Mouse (Mus musculus): ENCODE measurements around the gene Bbs9. TPM values are rescaled to one million over a fixed set of nuclear protein-coding genes. Genes with fewer than 3 reads are reported as not detected.

Gene Bbs9
- polyA plus RNA-seq, 1 experiment from 2014 or later: 8.2 TPM

DNA sequence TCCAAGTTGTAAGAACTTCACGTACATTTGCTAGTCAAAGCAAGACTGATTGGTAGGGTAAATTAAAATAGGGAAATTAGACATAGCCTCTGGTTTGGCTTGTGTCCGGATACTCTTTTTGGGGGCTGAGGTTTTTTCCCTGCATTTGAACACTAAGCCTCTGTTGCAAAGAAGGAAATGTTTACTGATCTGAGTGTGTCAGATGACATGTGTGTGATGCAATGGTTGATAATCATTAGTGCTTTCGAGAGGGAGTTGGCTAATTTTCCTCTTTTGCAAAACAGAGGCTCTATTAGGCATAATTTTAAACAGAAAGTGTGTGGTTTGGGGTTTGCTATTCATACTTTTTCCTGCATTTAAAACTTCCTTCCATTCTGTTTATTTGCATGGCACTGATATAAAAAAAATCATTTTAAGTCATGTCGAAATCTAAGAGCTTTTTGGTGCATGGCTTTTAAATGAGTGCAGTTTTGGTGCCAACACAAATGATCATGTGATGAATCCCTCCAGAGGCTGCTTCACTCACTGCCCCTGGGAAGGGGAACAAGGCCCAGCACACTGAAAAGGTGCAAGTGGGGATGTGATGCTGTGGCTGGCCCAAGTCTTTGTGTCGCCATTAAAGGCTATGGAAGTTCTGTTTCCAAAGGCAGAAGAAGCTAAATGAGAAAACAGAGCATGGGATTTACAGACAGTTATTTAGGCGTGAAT, 211.4 kb downstream of the Bbs9 start:
- Histone ChIP-seq H3K9me3 (replicated peaks; ENCODE audit: control insufficient read depth, low read length) (no peaks in the 10 kb centered on the region), H3K4me3 (ENCODE audit: low read depth, low read length) (no peak overlapping the region), H3K27ac (ENCODE audit: low read depth, low read length) (no peak overlapping the region), H3K27me3 (ENCODE audit: control insufficient read depth, insufficient read depth, low read length) (no peaks in the 10 kb centered on the region), H3K36me3 (ENCODE audit: control insufficient read depth, insufficient read depth, low read length) (no peaks in the 10 kb centered on the region), H3K9ac (ENCODE audit: low read depth, low read length) (no peak overlapping the region), H3K4me1 (ENCODE audit: control insufficient read depth, insufficient read depth, low read length) (no peaks in the 10 kb centered on the region), H3K4me2 (no peak overlapping the region)
- 77% methylated on average over 6 of the region's 6 CpGs for WGBS (ENCODE audit: insufficient replicate concordance)
- ATAC-seq (replicated peaks; ENCODE audit: insufficient number of reproducible peaks, low FRiP score, low TSS enrichment): no peak

DNA sequence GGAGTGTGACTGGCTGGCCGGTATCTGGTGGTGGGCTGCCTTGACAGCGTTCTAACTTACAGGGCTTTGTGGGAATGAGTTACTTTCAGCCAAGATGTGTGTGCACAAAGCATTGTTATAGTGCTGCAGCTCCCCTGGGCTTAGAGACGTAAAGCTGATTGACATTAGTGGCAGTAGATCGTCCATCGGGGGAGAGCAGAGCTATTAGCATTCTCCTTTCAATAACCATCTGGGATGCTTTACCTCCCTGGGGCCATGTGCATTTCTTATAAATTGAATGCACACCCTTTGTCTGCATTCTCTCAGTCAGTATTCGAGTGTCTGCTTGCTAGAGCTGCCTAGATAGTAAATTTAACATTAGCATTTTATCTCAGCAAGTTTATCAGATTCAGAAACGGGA, 214.7 kb downstream of the Bbs9 start:
- no peak overlapping the region for H3K27ac ChIP-seq (ENCODE audit: low read depth, low read length)
- 75% methylated on average over 7 of the region's 7 CpGs for WGBS (ENCODE audit: insufficient replicate concordance)
- H3K4me1 ChIP-seq (ENCODE audit: control insufficient read depth, insufficient read depth, low read length): no peaks in the 10 kb centered on the region
- no peaks in the 10 kb centered on the region for H3K36me3 ChIP-seq (ENCODE audit: control insufficient read depth, insufficient read depth, low read length)
- no peak overlapping the region for H3K9ac ChIP-seq (ENCODE audit: low read depth, low read length)
- ATAC-seq (replicated peaks; ENCODE audit: insufficient number of reproducible peaks, low FRiP score, low TSS enrichment): no peak
- H3K27me3 ChIP-seq (ENCODE audit: control insufficient read depth, insufficient read depth, low read length): no peaks in the 10 kb centered on the region
- no peaks in the 10 kb centered on the region for H3K9me3 ChIP-seq (replicated peaks; ENCODE audit: control insufficient read depth, low read length)
- H3K4me2 ChIP-seq: no peak overlapping the region
- H3K4me3 ChIP-seq (ENCODE audit: low read depth, low read length): no peak overlapping the region

DNA sequence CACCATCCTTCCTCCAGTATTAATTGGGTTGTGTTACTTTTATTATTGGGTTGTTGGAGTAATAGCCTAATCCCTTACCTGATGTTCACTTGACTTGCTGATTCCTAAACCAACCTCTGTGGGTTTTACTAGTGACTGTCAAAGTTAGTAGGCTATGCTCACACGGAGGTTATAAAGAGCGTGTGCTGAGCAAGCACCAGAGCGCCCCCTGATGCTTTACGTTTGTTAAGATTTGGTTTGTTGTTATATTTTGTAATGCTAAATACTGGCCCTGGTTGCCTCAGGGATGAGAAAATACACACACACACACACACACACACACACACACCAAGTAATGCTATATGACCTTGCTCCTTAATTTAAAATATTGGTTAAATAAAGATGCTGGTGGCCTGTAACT, 219.9 kb downstream of the Bbs9 start:
- no peak overlapping the region for H3K4me2 ChIP-seq
- ATAC-seq (replicated peaks; ENCODE audit: insufficient number of reproducible peaks, low FRiP score, low TSS enrichment): no peak
- H3K27ac ChIP-seq (ENCODE audit: low read depth, low read length): no peak overlapping the region
- H3K4me1 ChIP-seq (ENCODE audit: control insufficient read depth, insufficient read depth, low read length): no peaks in the 10 kb centered on the region
- no peak overlapping the region for H3K9ac ChIP-seq (ENCODE audit: low read depth, low read length)
- 78% methylated on average over 4 of the region's 4 CpGs for WGBS (ENCODE audit: insufficient replicate concordance)
- no peaks in the 10 kb centered on the region for H3K36me3 ChIP-seq (ENCODE audit: control insufficient read depth, insufficient read depth, low read length)
- H3K4me3 ChIP-seq (ENCODE audit: low read depth, low read length): no peak overlapping the region
- H3K27me3 ChIP-seq (ENCODE audit: control insufficient read depth, insufficient read depth, low read length): no peaks in the 10 kb centered on the region
- 0 out of 2 replicates have a peak, but pooled peaks cover 3% of the 10 kb centered on the region for H3K9me3 ChIP-seq (replicated peaks; ENCODE audit: control insufficient read depth, low read length)

DNA sequence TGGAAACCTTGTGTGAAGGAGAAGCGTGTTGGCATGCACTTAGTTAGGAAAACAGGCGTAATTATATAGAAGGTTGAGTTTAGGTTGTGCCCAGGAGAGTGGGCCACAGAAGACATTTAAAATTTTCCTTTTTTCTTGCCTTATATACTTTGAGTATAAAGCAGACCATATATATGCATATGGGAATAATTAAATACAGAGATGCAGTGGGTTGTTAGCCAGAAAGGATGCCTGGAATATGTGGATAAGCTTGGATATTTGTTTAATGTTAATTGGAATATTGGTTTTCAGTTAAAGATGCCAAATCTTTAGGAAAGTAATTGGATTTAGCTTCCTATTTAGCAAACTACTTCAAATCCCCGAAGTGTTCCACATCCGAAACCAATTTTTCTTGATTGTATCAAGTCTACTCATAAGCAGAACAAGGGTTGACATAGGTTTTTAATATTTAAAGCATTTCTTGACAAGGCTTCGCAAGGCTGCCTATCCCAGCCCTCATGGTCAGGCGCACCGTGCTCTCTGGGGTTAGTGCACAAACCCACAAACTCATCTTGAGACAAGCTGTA, 221.4 kb downstream of the Bbs9 start:
- WGBS (ENCODE audit: insufficient replicate concordance): 88% methylated on average over 7 of the region's 7 CpGs

DNA sequence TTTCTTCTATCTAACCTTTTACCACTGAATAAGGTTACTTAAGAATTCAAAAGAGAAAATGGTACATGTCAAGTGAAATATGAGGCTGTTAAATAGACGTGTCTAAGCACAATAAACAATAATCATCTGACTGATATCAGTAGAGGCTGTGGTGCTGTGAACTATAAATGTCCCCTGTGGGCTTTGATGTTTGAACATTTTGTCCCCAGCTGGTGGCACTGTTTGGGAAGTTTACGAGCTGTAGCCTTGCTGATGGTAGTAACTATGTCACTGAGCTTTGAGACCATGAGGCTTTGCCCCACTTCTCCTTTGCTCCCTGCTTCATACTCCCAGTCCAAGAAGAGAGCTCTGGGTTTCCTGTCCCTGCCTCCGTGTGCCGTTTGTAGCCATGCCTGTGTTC, 222.3 kb downstream of the Bbs9 start:
- Histone ChIP-seq H3K4me1 (ENCODE audit: control insufficient read depth, insufficient read depth, low read length) (no peaks in the 10 kb centered on the region), H3K4me3 (ENCODE audit: low read depth, low read length) (no peak overlapping the region), H3K9ac (ENCODE audit: low read depth, low read length) (no peak overlapping the region), H3K4me2 (no peak overlapping the region), H3K36me3 (ENCODE audit: control insufficient read depth, insufficient read depth, low read length) (no peaks in the 10 kb centered on the region), H3K27ac (ENCODE audit: low read depth, low read length) (no peak overlapping the region), H3K27me3 (ENCODE audit: control insufficient read depth, insufficient read depth, low read length) (no peaks in the 10 kb centered on the region), H3K9me3 (replicated peaks; ENCODE audit: control insufficient read depth, low read length) (0 out of 2 replicates have a peak, but pooled peaks cover 3% of the 10 kb centered on the region)
- no peak for ATAC-seq (replicated peaks; ENCODE audit: insufficient number of reproducible peaks, low FRiP score, low TSS enrichment)
- 60% methylated on average over 4 of the region's 4 CpGs for WGBS (ENCODE audit: insufficient replicate concordance)

More for the DNA sequence above, 221.4 kb downstream of the Bbs9 start:
- Histone ChIP-seq H3K36me3 (ENCODE audit: control insufficient read depth, insufficient read depth, low read length) (no peaks in the 10 kb centered on the region), H3K27me3 (ENCODE audit: control insufficient read depth, insufficient read depth, low read length) (no peaks in the 10 kb centered on the region), H3K9me3 (replicated peaks; ENCODE audit: control insufficient read depth, low read length) (0 out of 2 replicates have a peak, but pooled peaks cover 3% of the 10 kb centered on the region), H3K4me1 (ENCODE audit: control insufficient read depth, insufficient read depth, low read length) (no peaks in the 10 kb centered on the region), H3K27ac (ENCODE audit: low read depth, low read length) (no peak overlapping the region), H3K4me3 (ENCODE audit: low read depth, low read length) (no peak overlapping the region), H3K9ac (ENCODE audit: low read depth, low read length) (no peak overlapping the region), H3K4me2 (no peak overlapping the region)
- no peak for ATAC-seq (replicated peaks; ENCODE audit: insufficient number of reproducible peaks, low FRiP score, low TSS enrichment)

DNA sequence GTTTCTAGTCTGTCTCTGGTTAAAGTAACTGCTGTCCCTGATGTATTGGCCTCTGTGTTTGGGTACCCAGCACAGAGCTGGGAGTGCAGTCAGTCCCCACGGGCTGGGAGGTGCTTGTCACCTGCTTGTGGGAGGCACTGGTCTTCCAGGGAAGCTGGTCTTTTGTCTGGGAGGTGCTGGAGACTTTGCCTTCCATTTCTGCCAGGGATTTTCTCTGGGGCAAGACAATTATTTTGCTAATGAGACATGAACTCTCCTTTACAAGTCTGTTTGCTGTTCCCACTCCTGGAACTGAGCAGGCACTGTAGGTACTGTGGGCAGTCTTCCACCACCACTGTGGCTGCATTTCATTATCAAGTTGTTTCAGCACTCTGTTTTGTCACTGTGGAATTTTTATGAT, 223.0 kb downstream of the Bbs9 start:
- Histone ChIP-seq H3K9ac (ENCODE audit: low read depth, low read length) (no peak overlapping the region), H3K27ac (ENCODE audit: low read depth, low read length) (no peak overlapping the region), H3K9me3 (replicated peaks; ENCODE audit: control insufficient read depth, low read length) (peaks cover 6% of the 10 kb centered on the region; the same call in 1 of the 2 replicates), H3K4me1 (ENCODE audit: control insufficient read depth, insufficient read depth, low read length) (no peaks in the 10 kb centered on the region), H3K36me3 (ENCODE audit: control insufficient read depth, insufficient read depth, low read length) (no peaks in the 10 kb centered on the region), H3K4me2 (no peak overlapping the region), H3K27me3 (ENCODE audit: control insufficient read depth, insufficient read depth, low read length) (no peaks in the 10 kb centered on the region), H3K4me3 (ENCODE audit: low read depth, low read length) (no peak overlapping the region)
- ATAC-seq (replicated peaks; ENCODE audit: insufficient number of reproducible peaks, low FRiP score, low TSS enrichment): no peak
- 40% methylated on average over 1 of the region's 1 CpGs for WGBS (ENCODE audit: insufficient replicate concordance)

DNA sequence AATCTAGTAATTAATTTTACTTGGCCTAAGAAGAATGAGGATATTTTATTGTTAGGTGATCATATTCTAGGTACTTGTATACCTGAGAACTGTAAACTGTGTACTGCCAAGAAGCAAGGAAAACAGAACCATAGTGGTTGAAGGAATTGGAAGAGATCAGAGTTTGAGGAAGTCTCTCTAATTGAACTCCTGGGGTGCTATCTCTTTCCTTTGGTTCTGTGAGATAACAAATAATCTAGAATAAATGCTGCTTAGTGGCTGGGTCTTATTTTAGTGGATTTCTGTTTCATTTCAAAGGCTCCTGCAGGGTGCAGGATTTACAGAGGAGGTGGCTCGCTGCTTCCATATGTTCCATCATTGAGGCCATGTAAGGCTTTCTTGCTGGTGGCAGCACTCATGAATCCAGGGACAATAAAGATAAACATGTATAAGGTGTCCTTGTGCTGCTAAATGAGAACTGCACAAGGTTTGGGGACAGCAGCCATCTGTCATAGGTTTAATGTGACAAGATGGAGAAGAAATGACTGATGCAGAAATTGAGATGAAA, 226.6 kb downstream of the Bbs9 start:
- WGBS (ENCODE audit: insufficient replicate concordance): 50% methylated on average over 1 of the region's 1 CpGs

DNA sequence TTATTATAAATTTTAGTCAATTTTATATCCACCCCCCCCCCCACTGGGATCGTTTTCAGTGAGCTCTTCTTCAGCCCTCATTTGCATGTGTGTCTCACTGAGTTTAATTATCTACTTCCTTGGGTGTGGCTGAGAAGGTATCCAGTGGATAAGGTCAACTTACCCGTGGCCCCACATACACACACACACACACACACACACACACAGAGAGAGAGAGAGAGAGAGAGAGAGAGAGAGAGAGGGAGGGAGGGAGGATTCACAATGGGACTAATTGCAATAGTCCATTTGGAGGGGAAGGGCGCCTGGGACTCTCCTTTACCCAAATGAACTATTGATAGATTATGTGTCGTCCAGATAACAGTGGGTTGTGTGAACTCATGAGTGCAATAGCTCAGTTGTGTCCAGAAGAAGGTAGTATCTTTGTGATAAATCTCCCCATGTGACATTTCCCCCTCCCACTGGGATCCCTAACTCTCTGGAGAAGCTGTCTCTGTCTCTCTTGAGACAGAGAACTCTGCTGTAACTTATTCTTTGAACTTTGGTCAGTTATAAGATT, 227.4 kb downstream of the Bbs9 start:
- H3K36me3 ChIP-seq (ENCODE audit: control insufficient read depth, insufficient read depth, low read length): no peaks in the 10 kb centered on the region
- H3K4me1 ChIP-seq (ENCODE audit: control insufficient read depth, insufficient read depth, low read length): no peaks in the 10 kb centered on the region
- no peak overlapping the region for H3K4me2 ChIP-seq
- H3K4me3 ChIP-seq (ENCODE audit: low read depth, low read length): no peak overlapping the region
- H3K27ac ChIP-seq (ENCODE audit: low read depth, low read length): no peak overlapping the region
- no peaks in the 10 kb centered on the region for H3K27me3 ChIP-seq (ENCODE audit: control insufficient read depth, insufficient read depth, low read length)
- H3K9me3 ChIP-seq (replicated peaks; ENCODE audit: control insufficient read depth, low read length): peaks cover 6% of the 10 kb centered on the region; the same call in 1 of the 2 replicates
- H3K9ac ChIP-seq (ENCODE audit: low read depth, low read length): no peak overlapping the region
- WGBS (ENCODE audit: insufficient replicate concordance): 75% methylated on average over 4 of the region's 4 CpGs
- ATAC-seq (replicated peaks; ENCODE audit: insufficient number of reproducible peaks, low FRiP score, low TSS enrichment): no peak

More for the DNA sequence above, 226.6 kb downstream of the Bbs9 start:
- Histone ChIP-seq H3K9ac (ENCODE audit: low read depth, low read length) (no peak overlapping the region), H3K27ac (ENCODE audit: low read depth, low read length) (no peak overlapping the region), H3K36me3 (ENCODE audit: control insufficient read depth, insufficient read depth, low read length) (no peaks in the 10 kb centered on the region), H3K9me3 (replicated peaks; ENCODE audit: control insufficient read depth, low read length) (peaks cover 6% of the 10 kb centered on the region; the same call in 1 of the 2 replicates), H3K4me2 (no peak overlapping the region), H3K4me1 (ENCODE audit: control insufficient read depth, insufficient read depth, low read length) (no peaks in the 10 kb centered on the region), H3K27me3 (ENCODE audit: control insufficient read depth, insufficient read depth, low read length) (no peaks in the 10 kb centered on the region), H3K4me3 (ENCODE audit: low read depth, low read length) (no peak overlapping the region)
- no peak for ATAC-seq (replicated peaks; ENCODE audit: insufficient number of reproducible peaks, low FRiP score, low TSS enrichment)
